Mouse (Mus musculus) G1E (cell line): ENCODE data around the gene BC029722. TPM values are rescaled to one million over a fixed set of nuclear protein-coding genes. Genes with fewer than 3 reads are reported as not detected.

Source experiments
- ATAC-seq: 2 replicates; pipeline ENCODE4 v1.8.0; 2016; ENCODE audit warnings: mild to moderate bottlenecking; ENCODE audit not compliant: insufficient number of reproducible peaks, poor library complexity, low FRiP score, severe bottlenecking; ENCODE audit errors: extremely low read depth
- DNase-seq: peaks from one replicate; pipeline ENCODE4 v3.0.0; 2012; ENCODE audit warnings: low spot score
- H3K27me3 ChIP-seq: 2 replicates; pipeline ENCODE4 v1.6.1; 2012; ENCODE audit warnings: mild to moderate bottlenecking, low read length, inconsistent platforms; ENCODE audit not compliant: insufficient read depth
- H3K36me3 ChIP-seq: replicated peaks from 2 replicates; pipeline ENCODE3; 2012; ENCODE audit warnings: mild to moderate bottlenecking, inconsistent platforms
- H3K4me1 ChIP-seq: 2 replicates; pipeline ENCODE4 v1.6.1; 2012; ENCODE audit warnings: low read depth, low read length, inconsistent platforms, mixed read lengths; ENCODE audit not compliant: insufficient read depth
- H3K4me3 ChIP-seq: 2 replicates; pipeline ENCODE4 v1.5.1; 2012; ENCODE audit warnings: low read depth, mild to moderate bottlenecking, inconsistent platforms, low read length, moderate library complexity, mixed read lengths
- H3K9me3 ChIP-seq: replicated peaks from 2 replicates; pipeline ENCODE4 v1.6.1; 2012; ENCODE audit warnings: inconsistent platforms
- CTCF ChIP-seq: IDR thresholded peaks from 2 replicates; pipeline ENCODE4 v1.5.1; 2012; ENCODE audit warnings: low read depth, low read length, inconsistent platforms, mixed read lengths
- GATA1 ChIP-seq: IDR thresholded peaks from 2 replicates; pipeline ENCODE4 v1.6.1; 2012; ENCODE audit warnings: borderline replicate concordance, low read length, inconsistent platforms, mixed read lengths
- GATA2 ChIP-seq: IDR thresholded peaks from 2 replicates; pipeline ENCODE4 v1.6.1; 2012; ENCODE audit warnings: low read depth, low read length, inconsistent platforms, borderline replicate concordance
- POLR2AphosphoS5 ChIP-seq: IDR thresholded peaks from 2 replicates; pipeline ENCODE4 v1.6.1; 2012; ENCODE audit warnings: low read depth, low read length, inconsistent platforms; ENCODE audit not compliant: insufficient replicate concordance
- TAL1 ChIP-seq: conservative IDR thresholded peaks from 2 replicates; pipeline ENCODE4 v1.6.1; 2012; ENCODE audit warnings: low read depth, low read length, inconsistent platforms, mixed read lengths
- polyA plus RNA-seq: library from polyadenylated mRNA; stranded (reverse); fragments of >175 nt; gene quantifications from 2 replicates; pipeline ENCODE4 v1.2.3, GENCODE M21; 2012
- total RNA-seq, 2 experiments: library from RNA; stranded (forward) in 1 of 2; stranded (reverse) in 1 of 2; fragments of 200-1000 nt in 1 of 2; fragments of >200 nt in 1 of 2; fragmentation: Nextera tagmentation in 1 of 2; gene quantifications; 2 replicates each; pipeline ENCODE4 v1.2.3; 2014 to 2017

The BC029722 gene
- total and polyA plus RNA-seq, 3 experiments = 9.2 to 36.3 (median 19.0) TPM

- DNase-seq (no peak), ATAC-seq (no peak)
- Histone ChIP-seq H3K27me3 (no peaks in the 10 kb centered on the region), H3K4me1 (peaks cover 9% of the 10 kb centered on the region; the same call in 1 of the 2 replicates), H3K9me3 (no peaks in the 10 kb centered on the region), H3K36me3 (peaks cover 98% of the 10 kb centered on the region), H3K4me3 (no peak overlapping the region)
- TF ChIP-seq GATA2 = no peak
- no peak for TF ChIP-seq CTCF
These were observed 30.9 kb upstream of the BC029722 start for GRCm38 (mm10) chr2:155850120-155850519.

GRCm38 (mm10) chr2:155849464-155849863 is 30.2 kb upstream of the BC029722 start:
- H3K4me3 ChIP-seq = no peak overlapping the region
- ATAC-seq = no peak
- peaks cover 100% of the 10 kb centered on the region for H3K36me3 ChIP-seq
- TF ChIP-seq TAL1 = no peak
- no peak for TF ChIP-seq CTCF
- no peak for TF ChIP-seq POLR2AphosphoS5
- TF ChIP-seq GATA1 = no peak
- no peak for TF ChIP-seq GATA2
- peaks cover 9% of the 10 kb centered on the region; the same call in 1 of the 2 replicates for H3K4me1 ChIP-seq
- H3K27me3 ChIP-seq = no peaks in the 10 kb centered on the region
- no peak for DNase-seq
- no peaks in the 10 kb centered on the region for H3K9me3 ChIP-seq

GRCm38 (mm10) chr2:155848291-155848690 is 29.1 kb upstream of the BC029722 start:
- Histone ChIP-seq H3K36me3 (peaks cover 90% of the 10 kb centered on the region), H3K4me1 (peaks cover 9% of the 10 kb centered on the region; the same call in 1 of the 2 replicates), H3K27me3 (no peaks in the 10 kb centered on the region), H3K4me3 (no peak overlapping the region), H3K9me3 (no peaks in the 10 kb centered on the region)
- ATAC-seq = no peak
- no peak for TF ChIP-seq GATA2
- no peak for TF ChIP-seq POLR2AphosphoS5
- no peak for TF ChIP-seq TAL1
- TF ChIP-seq CTCF = peak; percentile 61
- no peak for TF ChIP-seq GATA1
- DNase-seq = peak; percentile 53

- no peak for ATAC-seq
- no peak for TF ChIP-seq GATA2
- TF ChIP-seq CTCF = no peak
- H3K4me1 ChIP-seq = peaks cover 9% of the 10 kb centered on the region; the same call in 1 of the 2 replicates
- DNase-seq = no peak
- peaks cover 76% of the 10 kb centered on the region for H3K36me3 ChIP-seq
- 0 out of 2 replicates have a peak, but pooled peaks cover 7% of the 10 kb centered on the region for H3K27me3 ChIP-seq
- H3K4me3 ChIP-seq = no peak overlapping the region
- no peaks in the 10 kb centered on the region for H3K9me3 ChIP-seq
These were observed 27.7 kb upstream of the BC029722 start for GRCm38 (mm10) chr2:155846930-155847329.

GRCm38 (mm10) chr2:155838961-155839360 is 19.7 kb upstream of the BC029722 start:
- H3K27me3 ChIP-seq = peaks cover 63% of the 10 kb centered on the region
- no peak overlapping the region for H3K4me3 ChIP-seq
- TF ChIP-seq GATA2 (no peak), POLR2AphosphoS5 (no peak), TAL1 (no peak), GATA1 (no peak), CTCF (no peak)
- no peaks in the 10 kb centered on the region for H3K9me3 ChIP-seq
- ATAC-seq (no peak), DNase-seq (no peak)
- peaks cover 11% of the 10 kb centered on the region for H3K4me1 ChIP-seq
- no peaks in the 10 kb centered on the region for H3K36me3 ChIP-seq

GRCm38 (mm10) chr2:155837961-155838360 is 18.7 kb upstream of the BC029722 start:
- H3K9me3 ChIP-seq = no peaks in the 10 kb centered on the region
- ATAC-seq (no peak), DNase-seq (no peak)
- no peaks in the 10 kb centered on the region for H3K36me3 ChIP-seq
- H3K4me1 ChIP-seq = peaks cover 11% of the 10 kb centered on the region
- H3K27me3 ChIP-seq = peaks cover 71% of the 10 kb centered on the region
- no peak overlapping the region for H3K4me3 ChIP-seq
- no peak for TF ChIP-seq CTCF
- no peak for TF ChIP-seq GATA1
- TF ChIP-seq TAL1 = no peak
- TF ChIP-seq GATA2 = no peak
- TF ChIP-seq POLR2AphosphoS5 = no peak

- no peaks in the 10 kb centered on the region for H3K9me3 ChIP-seq
- DNase-seq = no peak
- no peak within 1 kb of the TSS for H3K4me3 ChIP-seq
- peaks cover 76% of the 10 kb centered on the region for H3K27me3 ChIP-seq
- no peak for ATAC-seq
- peaks cover 17% of the 10 kb centered on the region for H3K4me1 ChIP-seq
- TF ChIP-seq CTCF (no peak), POLR2AphosphoS5 (no peak)
- H3K36me3 ChIP-seq = no peaks in the 10 kb centered on the region
These were observed 15.5 kb upstream of the BC029722 start, which contains the start of gene Fam83c for GRCm38 (mm10) chr2:155834732-155835131. Fam83c (minus strand) TSS chr2:155834854.
